Comparison of ENCODE assay signal across 1 mouse cellular context in the genomic region with DNA sequence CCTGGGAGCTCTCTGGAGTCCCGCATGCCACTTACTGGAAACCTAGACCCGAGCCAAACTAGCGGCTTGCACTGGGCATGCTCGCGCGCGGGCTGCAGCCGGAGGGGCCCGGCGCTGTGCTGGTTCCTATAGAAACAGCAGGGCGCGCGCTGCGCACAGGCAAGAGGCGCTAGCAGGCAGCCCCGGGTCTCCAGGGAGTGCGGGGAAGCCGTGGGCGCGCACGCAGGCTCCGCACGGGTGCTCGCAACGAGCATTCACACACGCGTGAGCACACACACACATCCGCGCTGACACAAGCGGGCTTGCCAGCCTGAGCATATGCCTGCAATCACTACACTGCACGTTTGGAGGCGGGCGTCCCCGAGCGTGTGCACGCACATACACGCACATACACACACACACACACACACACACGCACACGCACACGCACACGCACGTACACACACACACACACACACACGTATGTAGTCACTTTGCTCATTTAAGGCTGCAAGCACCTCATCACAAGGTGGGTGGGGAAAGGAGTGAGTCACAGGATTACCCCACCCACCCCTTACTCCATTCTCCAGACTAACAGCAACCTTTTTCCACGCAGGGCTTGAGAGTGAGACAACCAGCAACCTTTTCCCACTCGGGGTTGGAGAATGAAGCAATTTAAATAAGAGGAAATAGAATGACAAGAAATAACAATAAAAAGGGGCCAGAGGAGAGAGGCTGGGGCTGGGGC.
TF ChIP-seq lines count a peak whose summit lies in the region.

No protein-coding gene starts in this region.

TF ChIP-seq in myocyte, 11 proteins besides CTCF, POLR2A, EP300 and RAD21 (continued from another document):
- TF ChIP-seq SRF (IDR thresholded peaks at IDR 0.05; ENCODE audit: control insufficient read depth, insufficient read length, low read depth) (no peak), USF1 (IDR thresholded peaks at IDR 0.05; ENCODE audit: low read depth) (no peak), TCF12 (IDR thresholded peaks at IDR 0.05; ENCODE audit: insufficient read depth, poor library complexity, severe bottlenecking) (no peak), REST (IDR thresholded peaks at IDR 0.05; ENCODE audit: insufficient read depth, insufficient read length) (no peak), MYOD1 (IDR thresholded peaks at IDR 0.05; ENCODE audit: control insufficient read depth in 1 of 3, insufficient read length in 2 of 3, low read depth in 2 of 3) (no peak), MYOG (IDR thresholded peaks at IDR 0.05; ENCODE audit: control insufficient read depth in 1 of 3, insufficient read depth in 1 of 3, insufficient read length in 2 of 3, low read depth in 2 of 3) (no peak), POLR2AphosphoS2 (IDR thresholded peaks at IDR 0.05; ENCODE audit: insufficient read length, low read depth) (no peak)
